17 mouse cellular contexts compared by ENCODE assay signal in genomic region chr17:82827170-82827569, GRCm38 (mm10).
DNase-seq lines count a peak whose midpoint lies in the region; ATAC-seq and TF ChIP-seq lines count a peak whose summit lies in the region.
"Had no signal": no experiment of that assay in that cellular context is flagged by ENCODE, and none has a peak within 500 bp of the region (broad histone marks: within the 10 kb centered on the region; RNA-seq: fewer than 3 reads in every experiment).

No protein-coding gene starts in this region.

- no peaks in the 10 kb centered on the region; the same call in 1 of the 2 replicates for H3K9me3 ChIP-seq in kidney, embryonic 16.5 days (ENCODE audit: low read length)
- no peaks in the 10 kb centered on the region for H3K9me3 ChIP-seq in E14TG2a.4 (ENCODE audit: low read length)
- no peaks in the 10 kb centered on the region for H3K9me3 ChIP-seq in forebrain, embryonic 13.5 days (replicated peaks)
- H3K9me3 ChIP-seq: embryonic facial prominence, embryonic 10.5 days; forebrain, embryonic 15.5 days; midbrain, embryonic 10.5 days had no signal

- H3K27me3 ChIP-seq in kidney, embryonic 16.5 days (ENCODE audit: insufficient read depth, low read length) = no peaks in the 10 kb centered on the region
- H3K27me3 ChIP-seq in E14TG2a.4 (ENCODE audit: insufficient read depth, low read length) = no peaks in the 10 kb centered on the region
- no peaks in the 10 kb centered on the region for H3K27me3 ChIP-seq in forebrain, embryonic 13.5 days
- H3K27me3 ChIP-seq: forebrain, embryonic 15.5 days had no signal

- H3K4me1 ChIP-seq in kidney, embryonic 16.5 days (ENCODE audit: insufficient read depth, low read length) = no peaks in the 10 kb centered on the region
- no peaks in the 10 kb centered on the region for H3K4me1 ChIP-seq in E14TG2a.4 (replicated peaks; ENCODE audit: low read depth, low read length)
- H3K4me1 ChIP-seq in forebrain, embryonic 13.5 days = no peaks in the 10 kb centered on the region
- H3K4me1 ChIP-seq: embryonic facial prominence, embryonic 10.5 days; forebrain, embryonic 15.5 days; midbrain, embryonic 10.5 days had no signal

- H3K4me2 ChIP-seq in kidney, embryonic 16.5 days (replicated peaks; ENCODE audit: low read depth, low read length) = no peak overlapping the region
- no peak overlapping the region for H3K4me2 ChIP-seq in forebrain, embryonic 13.5 days
- H3K4me2 ChIP-seq: forebrain, embryonic 15.5 days had no signal

- no peak for ATAC-seq in kidney, embryonic 16.5 days (ENCODE audit: low FRiP score, low TSS enrichment)
- no peak for ATAC-seq in forebrain, embryonic 13.5 days
- ATAC-seq: forebrain, embryonic 15.5 days; hindbrain, postnatal 0 days; liver, postnatal 0 days had no signal

- DNase-seq in kidney, adult 18-20 months = peak; percentile 6
- DNase-seq in 416B (ENCODE audit: low read depth) (peak; percentile 4), ZHBTc4 (ENCODE audit: low read depth, low spot score) (peak; percentile 9)
- DNase-seq in heart, postnatal 10 days = no peak
- DNase-seq: cerebellum, adult 11 months; cerebellum, postnatal 36 days; liver; liver, postnatal 0 days; lung, postnatal 4 days; thymus, adult 2 months had no signal

- 0 out of 2 replicates have a peak, but pooled peaks have one; percentile 10 for TF ChIP-seq CTCF in E14TG2a.4 (conservative IDR thresholded peaks at IDR 0.05; ENCODE audit: low read length)

- H3K27ac ChIP-seq in kidney, embryonic 16.5 days (ENCODE audit: low read length) = no peak overlapping the region
- no peak overlapping the region for H3K27ac ChIP-seq in forebrain, embryonic 13.5 days
- H3K27ac ChIP-seq: embryonic facial prominence, embryonic 10.5 days; forebrain, embryonic 15.5 days; hindbrain, postnatal 0 days; midbrain, embryonic 10.5 days had no signal

- intact Hi-C loops in heart, postnatal 10 days (cut with DNase I) = no loop called here

- no peaks in the 10 kb centered on the region for H3K36me3 ChIP-seq in kidney, embryonic 16.5 days (ENCODE audit: insufficient read depth, low read length)
- H3K36me3 ChIP-seq in E14TG2a.4 (ENCODE audit: insufficient read depth, low read length) = no peaks in the 10 kb centered on the region
- no peaks in the 10 kb centered on the region for H3K36me3 ChIP-seq in forebrain, embryonic 13.5 days (ENCODE audit: poor library complexity, severe bottlenecking)
- H3K36me3 ChIP-seq: embryonic facial prominence, embryonic 10.5 days; forebrain, embryonic 15.5 days; midbrain, embryonic 10.5 days had no signal

- no peak overlapping the region for H3K4me3 ChIP-seq in kidney, embryonic 16.5 days (ENCODE audit: low read length)
- H3K4me3 ChIP-seq in E14TG2a.4 (replicated peaks; ENCODE audit: low read length) = no peak overlapping the region
- H3K4me3 ChIP-seq in forebrain, embryonic 13.5 days = no peak overlapping the region
- H3K4me3 ChIP-seq: embryonic facial prominence, embryonic 10.5 days; forebrain, embryonic 15.5 days; midbrain, embryonic 10.5 days had no signal

- no peak overlapping the region for H3K9ac ChIP-seq in kidney, embryonic 16.5 days (replicated peaks; ENCODE audit: low read length)
- H3K9ac ChIP-seq in forebrain, embryonic 13.5 days = no peak overlapping the region
- H3K9ac ChIP-seq: forebrain, embryonic 15.5 days; liver, postnatal 0 days had no signal

Comparison
In these comparisons a context has a peak if more than half of its experiments do, and no peak if none do; other contexts are left out.
1. DNase-seq: peak in kidney, adult 18-20 months (single experiment), 416B (single experiment) and ZHBTc4 (single experiment); none in heart, postnatal 10 days (0 of 2).